Mouse (Mus musculus) liver, embryonic 14.5 days (tissue): ENCODE results near the gene Bnc2. TPM values are rescaled to one million over a fixed set of nuclear protein-coding genes. Genes with fewer than 3 reads are reported as not detected.

Experiments
- ATAC-seq: fragments of 200-750 bp; cut with Nextera tagmentation; 2 replicates; pipeline ENCODE4 v1.8.0; 2017; ENCODE audit warnings: moderate number of reproducible peaks, mild to moderate bottlenecking, moderate library complexity; ENCODE audit not compliant: insufficient read depth
- DNase-seq, 3 experiments: peaks; one replicate each; pipeline ENCODE4 v3.0.0-alpha.2; 2012 to 2013; ENCODE audit warnings: low read depth in 3 of 3, low spot score in 3 of 3
- H3K27ac ChIP-seq: fragments of 300-500 bp; sonication (generic); 2 replicates; pipeline ENCODE4 v1.5.1; 2014; ENCODE audit warnings: moderate library complexity, mild to moderate bottlenecking, control low read depth, inconsistent platforms
- H3K27me3 ChIP-seq: fragments of 300-500 bp; sonication (generic); 2 replicates; pipeline ENCODE4 v1.6.1; 2014; ENCODE audit warnings: mild to moderate bottlenecking, low read length, moderate library complexity; ENCODE audit not compliant: control insufficient read depth, insufficient read depth
- H3K36me3 ChIP-seq: fragments of 300-500 bp; sonication (generic); replicated peaks from 2 replicates; pipeline ENCODE4 v1.6.1; 2014; ENCODE audit warnings: low read depth; ENCODE audit not compliant: control insufficient read depth, insufficient read depth
- H3K4me1 ChIP-seq, 2 experiments: fragments of 200-500 bp in 1 of 2; fragments of 300-500 bp in 1 of 2; sonication (generic) in 1 of 2; replicated peaks; 2 replicates each; pipeline ENCODE4 v1.6.1; 2012 to 2014; ENCODE audit warnings: antibody characterized with exemption in 1 of 2, inconsistent platforms in 1 of 2, low read length in 1 of 2; ENCODE audit not compliant: control insufficient read depth in 2 of 2, insufficient read depth in 2 of 2
- H3K4me2 ChIP-seq: fragments of 300-500 bp; sonication (generic); 2 replicates; pipeline ENCODE4 v1.6.1; 2014; ENCODE audit warnings: low read depth, mild to moderate bottlenecking, control low read depth, moderate library complexity
- H3K4me3 ChIP-seq, 2 experiments: fragments of 200-500 bp in 1 of 2; fragments of 300-500 bp in 1 of 2; sonication (generic) in 1 of 2; 2 replicates each; pipeline ENCODE4 v1.5.1; 2012 to 2014; ENCODE audit warnings: low read depth in 2 of 2, low read length in 2 of 2, mild to moderate bottlenecking in 2 of 2, control low read depth in 1 of 2, inconsistent platforms in 1 of 2, moderate library complexity in 1 of 2; ENCODE audit not compliant: insufficient read depth in 1 of 2
- H3K9ac ChIP-seq: fragments of 300-500 bp; sonication (generic); replicated peaks from 2 replicates; pipeline ENCODE4 v1.6.1; 2014; ENCODE audit warnings: mild to moderate bottlenecking, control low read depth, moderate library complexity
- H3K9me3 ChIP-seq: fragments of 300-500 bp; sonication (generic); 2 replicates; pipeline ENCODE4 v1.6.1; 2016; ENCODE audit warnings: low read length, mixed read lengths; ENCODE audit not compliant: control insufficient read depth
- CTCF ChIP-seq: IDR thresholded peaks from 2 replicates; pipeline ENCODE4 v1.5.1; 2016; ENCODE audit warnings: antibody characterized with exemption, low read depth, control low read depth
- EP300 ChIP-seq: IDR thresholded peaks from 2 replicates; pipeline ENCODE4 v1.6.1; 2016; ENCODE audit warnings: antibody characterized with exemption, low read depth
- WGBS: fragments of 180-500 bp; shearing (Covaris S2); extraction: QIAGEN DNeasy Blood & Tissue Kit; methylation state at CpG from one replicate; pipeline ENCODE4 v1.1.7; 2014; ENCODE audit not compliant: insufficient replicate concordance; 5-methylcytosine and 5-hydroxymethylcytosine counted together
- polyA plus RNA-seq, 2 experiments: library from polyadenylated mRNA; depleted of rRNA in 1 of 2; stranded (reverse) in 1 of 2; unstranded in 1 of 2; fragments of >200 nt; fragmentation: Nextera tagmentation in 1 of 2; extraction: Ambion mirVana in 1 of 2; gene quantifications; 2 replicates each; pipeline versions ENCODE4 v1.2.1 to v1.2.3; 2012 to 2014

Gene Bnc2
- polyA plus RNA-seq, 2 experiments: 0.17 to 0.46 TPM

GRCm38 (mm10) chr4:84527066-84527933, 147.8 kb downstream of the Bnc2 start:
- WGBS: 23% methylated on average over 15 of the region's 15 CpGs
- Histone ChIP-seq H3K27me3 (no peaks in the 10 kb centered on the region), H3K9ac (no peak overlapping the region), H3K4me3 (no peak overlapping the region), H3K4me1 (no peaks in the 10 kb centered on the region), H3K27ac (no peak overlapping the region), H3K36me3 (no peaks in the 10 kb centered on the region), H3K9me3 (no peaks in the 10 kb centered on the region), H3K4me2 (no peak overlapping the region)
- no peak for ATAC-seq
- DNase-seq: no peak
- TF ChIP-seq CTCF (no peak), EP300 (no peak)

GRCm38 (mm10) chr4:84523651-84524221, 151.3 kb downstream of the Bnc2 start:
- Histone ChIP-seq H3K4me1 (no peaks in the 10 kb centered on the region), H3K4me3 (no peak overlapping the region), H3K9me3 (no peaks in the 10 kb centered on the region), H3K9ac (no peak overlapping the region), H3K27ac (no peak overlapping the region), H3K4me2 (no peak overlapping the region), H3K27me3 (no peaks in the 10 kb centered on the region), H3K36me3 (no peaks in the 10 kb centered on the region)
- TF ChIP-seq EP300 (no peak), CTCF (no peak)
- 34% methylated on average over 4 of the region's 4 CpGs for WGBS
- DNase-seq (no peak), ATAC-seq (no peak)

GRCm38 (mm10) chr4:84523211-84523610, 151.9 kb downstream of the Bnc2 start:
- no peak overlapping the region for H3K4me2 ChIP-seq
- 27% methylated on average over 5 of the region's 5 CpGs for WGBS
- DNase-seq (no peak), ATAC-seq (no peak)
- TF ChIP-seq CTCF (no peak), EP300 (no peak)
- no peak overlapping the region for H3K9ac ChIP-seq
- no peaks in the 10 kb centered on the region for H3K27me3 ChIP-seq
- no peaks in the 10 kb centered on the region for H3K4me1 ChIP-seq
- no peak overlapping the region for H3K27ac ChIP-seq
- H3K4me3 ChIP-seq: no peak overlapping the region
- no peaks in the 10 kb centered on the region for H3K36me3 ChIP-seq
- no peaks in the 10 kb centered on the region for H3K9me3 ChIP-seq

GRCm38 (mm10) chr4:84521562-84521961, 153.5 kb downstream of the Bnc2 start:
- ATAC-seq: no peak

GRCm38 (mm10) chr4:84510466-84510865, 164.6 kb downstream of the Bnc2 start:
- H3K27ac ChIP-seq: no peak overlapping the region
- WGBS: 73% methylated on average over 1 of the region's 1 CpGs
- TF ChIP-seq EP300 (no peak), CTCF (no peak)
- H3K9me3 ChIP-seq: no peaks in the 10 kb centered on the region
- no peaks in the 10 kb centered on the region for H3K4me1 ChIP-seq
- H3K27me3 ChIP-seq: no peaks in the 10 kb centered on the region
- H3K9ac ChIP-seq: no peak overlapping the region
- ATAC-seq (no peak), DNase-seq (no peak)
- no peak overlapping the region for H3K4me2 ChIP-seq
- no peaks in the 10 kb centered on the region for H3K36me3 ChIP-seq
- no peak overlapping the region for H3K4me3 ChIP-seq

More at GRCm38 (mm10) chr4:84521562-84521961, 153.5 kb downstream of the Bnc2 start:
- 57% methylated on average over 5 of the region's 5 CpGs for WGBS
- no peak overlapping the region for H3K4me3 ChIP-seq
- H3K9ac ChIP-seq: no peak overlapping the region
- H3K9me3 ChIP-seq: no peaks in the 10 kb centered on the region
- H3K4me2 ChIP-seq: no peak overlapping the region
- no peak overlapping the region for H3K27ac ChIP-seq
- H3K36me3 ChIP-seq: no peaks in the 10 kb centered on the region
- no peaks in the 10 kb centered on the region for H3K27me3 ChIP-seq
- H3K4me1 ChIP-seq: no peaks in the 10 kb centered on the region
- TF ChIP-seq CTCF (no peak), EP300 (no peak)
- DNase-seq: no peak
